Mouse (Mus musculus) ES-Bruce4 (cell line): ENCODE data around the gene Tasp1.

Experiments
- CTCF ChIP-seq: IDR thresholded peaks from one replicate; pipeline ENCODE4 v1.8.1; 2011; ENCODE audit warnings: low read depth, low read length
- POLR2A ChIP-seq: IDR thresholded peaks from one replicate; pipeline ENCODE4 v1.8.1; 2011; ENCODE audit warnings: low read length; ENCODE audit not compliant: insufficient read depth

GRCm38 (mm10) chr2:140024937-140025336, 41.7 kb downstream of the Tasp1 start:
- TF ChIP-seq CTCF (no peak), POLR2A (no peak)
